Mouse (Mus musculus) liver (tissue): ENCODE measurements at regions not wholly inside any gene's neighbourhood (a gene's known extent, or its start where the extent isn't known, plus 50 kb on each side); places are given as distances from the start of the nearest gene placed in this dataset.
"Not testable (repeated sequence)": the region's sequence is repeated elsewhere in the genome, so short reads cannot be mapped to it uniquely, and the experiment has no call there.

ENCODE experiments used
- DNase-seq: peaks from one replicate; pipeline ENCODE4 v3.0.0-alpha.2; 2020; ENCODE audit warnings: mixed read lengths

GRCm38 (mm10) chr4:131161501-131161900, 217.3 kb downstream of the Matn1 start:
- no peak for DNase-seq

GRCm38 (mm10) chr4:131163782-131164315, 219.7 kb downstream of the Matn1 start:
- DNase-seq, result no peak

- no peak for DNase-seq
Measured at GRCm38 (mm10) chr4:131166574-131167270, 222.5 kb downstream of the Matn1 start.

GRCm38 (mm10) chr4:131167921-131168320, 223.7 kb downstream of the Matn1 start:
- DNase-seq, result no peak

- DNase-seq, result no peak
Measured at GRCm38 (mm10) chr4:131173783-131174460, 229.7 kb downstream of the Matn1 start.

- no peak for DNase-seq
Measured at GRCm38 (mm10) chr4:131176701-131177100, 232.5 kb downstream of the Matn1 start.

GRCm38 (mm10) chr4:131177889-131178288, 233.7 kb downstream of the Matn1 start:
- DNase-seq, result no peak

GRCm38 (mm10) chr4:131178642-131179041, 234.5 kb downstream of the Matn1 start:
- not testable (repeated sequence) for DNase-seq

- no peak for DNase-seq
Measured at GRCm38 (mm10) chr4:131188066-131188465, 243.9 kb downstream of the Matn1 start.

GRCm38 (mm10) chr4:131191106-131191880, 247.1 kb downstream of the Matn1 start:
- no peak for DNase-seq

GRCm38 (mm10) chr4:131193900-131194419, 249.8 kb downstream of the Matn1 start:
- no peak for DNase-seq

GRCm38 (mm10) chr4:131196147-131196546, 252.0 kb downstream of the Matn1 start:
- no peak for DNase-seq

GRCm38 (mm10) chr4:131203721-131204120, 259.5 kb downstream of the Matn1 start:
- DNase-seq, result no peak

GRCm38 (mm10) chr4:131204722-131205121, 260.5 kb downstream of the Matn1 start:
- no peak for DNase-seq

- no peak for DNase-seq
Measured at GRCm38 (mm10) chr4:131205127-131205526, 260.9 kb downstream of the Matn1 start.

GRCm38 (mm10) chr4:131205685-131206084, 261.5 kb downstream of the Matn1 start:
- no peak for DNase-seq

- DNase-seq, result no peak
Measured at GRCm38 (mm10) chr4:131206181-131206885, 262.1 kb downstream of the Matn1 start.

GRCm38 (mm10) chr4:131206886-131207200, 262.7 kb downstream of the Matn1 start:
- no peak for DNase-seq

GRCm38 (mm10) chr4:131207249-131207648, 263.1 kb downstream of the Matn1 start:
- no peak for DNase-seq

GRCm38 (mm10) chr4:131208166-131208565, 264.0 kb downstream of the Matn1 start:
- DNase-seq, result no peak

- no peak for DNase-seq
Measured at GRCm38 (mm10) chr4:131208637-131209036, 264.5 kb downstream of the Matn1 start.

- DNase-seq, result no peak
Measured at GRCm38 (mm10) chr4:131212711-131213110, 268.5 kb downstream of the Matn1 start.

- no peak for DNase-seq
Measured at GRCm38 (mm10) chr4:131215682-131216081, 271.5 kb downstream of the Matn1 start.
